Mouse (Mus musculus) liver, postnatal 0 days (tissue): ENCODE measurements around the gene Cnot4.

Source experiments
- CTCF ChIP-seq: sonication (generic); IDR thresholded peaks from 2 replicates; pipeline ENCODE4 v1.5.1; 2016; ENCODE audit warnings: antibody characterized with exemption, low read depth
- EP300 ChIP-seq: IDR thresholded peaks from 2 replicates; pipeline ENCODE4 v1.6.1; 2016; ENCODE audit warnings: antibody characterized with exemption, low read depth, mild to moderate bottlenecking

GRCm38 (mm10) chr6:34987085-34987645 is 146.4 kb downstream of the Cnot4 start:
- TF ChIP-seq EP300, result no peak
- no peak for TF ChIP-seq CTCF
